Mouse (Mus musculus) brown adipose tissue, adult 24 weeks (tissue): ENCODE measurements around the gene Cfl1. TPM values are rescaled to one million over a fixed set of nuclear protein-coding genes. Genes with fewer than 3 reads are reported as not detected.

Experiments
- H3K27ac ChIP-seq: fragments of 200-500 bp; replicated peaks from 2 replicates; pipeline ENCODE4 v1.5.1; 2012; ENCODE audit warnings: low read depth, mild to moderate bottlenecking, low read length
- H3K4me1 ChIP-seq: fragments of 200-500 bp; 2 replicates; pipeline ENCODE4 v1.6.1; 2012; ENCODE audit warnings: low read length, mixed read lengths; ENCODE audit not compliant: control insufficient read depth, insufficient read depth, insufficient read length
- H3K4me3 ChIP-seq: fragments of 200-500 bp; 2 replicates; pipeline ENCODE4 v1.5.1; 2012; ENCODE audit warnings: low read depth, mild to moderate bottlenecking, low read length, moderate library complexity; ENCODE audit not compliant: insufficient read depth
- polyA plus RNA-seq: library from polyadenylated mRNA; stranded (reverse); fragments of >200 nt; gene quantifications from 2 replicates; pipeline ENCODE4 v1.2.4, GENCODE M21; 2012; ENCODE audit not compliant: missing spikeins, insufficient read depth, insufficient read length

The Cfl1 gene
- polyA plus RNA-seq, 1 experiment = 324 TPM

GRCm38 (mm10) chr19:5459019-5459418, 31.2 kb upstream of the Cfl1 start:
- H3K4me3 ChIP-seq = no peak overlapping the region
- no peaks in the 10 kb centered on the region; the same call in 1 of the 2 replicates for H3K4me1 ChIP-seq
- peak overlapping the region; percentile 96 for H3K27ac ChIP-seq

- Histone ChIP-seq H3K27ac (no peak overlapping the region), H3K4me3 (peak overlapping the region; percentile 76; the same call in 1 of the 2 replicates), H3K4me1 (peaks cover 5% of the 10 kb centered on the region; the same call in 1 of the 2 replicates)
Measured at GRCm38 (mm10) chr19:5459896-5460295, 30.4 kb upstream of the Cfl1 start.

- Histone ChIP-seq H3K4me1 (peaks cover 5% of the 10 kb centered on the region; the same call in 1 of the 2 replicates), H3K4me3 (peak within 1 kb of the TSS; percentile 76), H3K27ac (peak within 1 kb of the TSS; percentile 86)
Measured at GRCm38 (mm10) chr19:5460465-5460911, 29.8 kb upstream of the Cfl1 start, which contains the start of gene Fibp. TSS of gene Fibp (plus strand) at chr19:5460615.

GRCm38 (mm10) chr19:5461411-5461810, 28.8 kb upstream of the Cfl1 start:
- H3K4me3 ChIP-seq = peak overlapping the region; percentile 76
- H3K27ac ChIP-seq = no peak overlapping the region
- peaks cover 5% of the 10 kb centered on the region; the same call in 1 of the 2 replicates for H3K4me1 ChIP-seq

- Histone ChIP-seq H3K4me3 (no peak overlapping the region), H3K27ac (no peak overlapping the region), H3K4me1 (peaks cover 5% of the 10 kb centered on the region; the same call in 1 of the 2 replicates)
Measured at GRCm38 (mm10) chr19:5463212-5463611, 27.0 kb upstream of the Cfl1 start.

GRCm38 (mm10) chr19:5463791-5464562, 26.3 kb upstream of the Cfl1 start:
- Histone ChIP-seq H3K4me1 (peaks cover 5% of the 10 kb centered on the region; the same call in 1 of the 2 replicates), H3K4me3 (no peak overlapping the region), H3K27ac (peak overlapping the region; percentile 32; the same call in 1 of the 2 replicates)

- H3K4me3 ChIP-seq = no peak overlapping the region
- no peak overlapping the region for H3K27ac ChIP-seq
- peaks cover 5% of the 10 kb centered on the region; the same call in 1 of the 2 replicates for H3K4me1 ChIP-seq
Measured at GRCm38 (mm10) chr19:5465037-5465436, 25.2 kb upstream of the Cfl1 start.

- Histone ChIP-seq H3K4me1 (peaks cover 5% of the 10 kb centered on the region; the same call in 1 of the 2 replicates), H3K4me3 (no peak overlapping the region), H3K27ac (no peak overlapping the region)
Measured at GRCm38 (mm10) chr19:5466916-5467500, 23.2 kb upstream of the Cfl1 start.

GRCm38 (mm10) chr19:5468374-5468773, 21.9 kb upstream of the Cfl1 start, which contains the start of gene Ctsw:
TSS of gene Ctsw (minus strand) at chr19:5468507.
- peaks cover 5% of the 10 kb centered on the region; the same call in 1 of the 2 replicates for H3K4me1 ChIP-seq
- H3K27ac ChIP-seq = no peak within 1 kb of the TSS
- no peak within 1 kb of the TSS for H3K4me3 ChIP-seq

GRCm38 (mm10) chr19:5471846-5472245, 18.4 kb upstream of the Cfl1 start:
- Histone ChIP-seq H3K4me3 (no peak overlapping the region), H3K27ac (no peak overlapping the region), H3K4me1 (no peaks in the 10 kb centered on the region)

- Histone ChIP-seq H3K27ac (no peak overlapping the region), H3K4me1 (no peaks in the 10 kb centered on the region), H3K4me3 (no peak overlapping the region)
Measured at GRCm38 (mm10) chr19:5472857-5473256, 17.4 kb upstream of the Cfl1 start.

GRCm38 (mm10) chr19:5473720-5474119, 16.5 kb upstream of the Cfl1 start, which contains the start of gene Efemp2:
TSS of gene Efemp2 (plus strand) at chr19:5473954.
- Histone ChIP-seq H3K27ac (peak within 1 kb of the TSS; percentile 57), H3K4me3 (peak within 1 kb of the TSS; percentile 63), H3K4me1 (no peaks in the 10 kb centered on the region)

- no peaks in the 10 kb centered on the region for H3K4me1 ChIP-seq
- peak overlapping the region; percentile 19 for H3K27ac ChIP-seq
- peak overlapping the region; percentile 63 for H3K4me3 ChIP-seq
Measured at GRCm38 (mm10) chr19:5474281-5475068, 15.8 kb upstream of the Cfl1 start.

GRCm38 (mm10) chr19:5475069-5475714, 15.1 kb upstream of the Cfl1 start:
- Histone ChIP-seq H3K27ac (peak overlapping the region; percentile 19; the same call in 1 of the 2 replicates), H3K4me3 (peak overlapping the region; percentile 53), H3K4me1 (no peaks in the 10 kb centered on the region)
